Mouse (Mus musculus): ENCODE data around the gene Jsrp1. TPM values are rescaled to one million over a fixed set of nuclear protein-coding genes. Genes with fewer than 3 reads are reported as not detected.
"Not testable (repeated sequence)": the region's sequence is repeated elsewhere in the genome, so short reads cannot be mapped to it uniquely, and the experiment has no call there.

The Jsrp1 gene
- polyA plus RNA-seq, 1 experiment, result 5.0 TPM

GRCm38 (mm10) chr10:80837827-80838226 lies 24.5 kb upstream of the Jsrp1 start:
- no peak overlapping the region for H3K4me3 ChIP-seq (ENCODE audit: insufficient read depth, low read length)
- no peaks in the 10 kb centered on the region for H3K4me1 ChIP-seq (ENCODE audit: control insufficient read depth, insufficient read depth, low read length)
- TF ChIP-seq POLR2A (IDR thresholded peaks at IDR 0.05; ENCODE audit: extremely low read depth, insufficient read depth, low read length) (no peak), CTCF (IDR thresholded peaks at IDR 0.05; ENCODE audit: extremely low read depth, insufficient read depth, low read length) (no peak)
- H3K27ac ChIP-seq (ENCODE audit: insufficient read depth, low read length), result no peak overlapping the region

- Histone ChIP-seq H3K4me1 (ENCODE audit: control insufficient read depth, insufficient read depth, low read length) (no peaks in the 10 kb centered on the region), H3K4me3 (ENCODE audit: insufficient read depth, low read length) (no peak overlapping the region), H3K27ac (ENCODE audit: insufficient read depth, low read length) (no peak overlapping the region)
- TF ChIP-seq POLR2A (IDR thresholded peaks at IDR 0.05; ENCODE audit: extremely low read depth, insufficient read depth, low read length), result no peak
- no peak for TF ChIP-seq CTCF (IDR thresholded peaks at IDR 0.05; ENCODE audit: extremely low read depth, insufficient read depth, low read length)
These were observed 23.7 kb upstream of the Jsrp1 start for GRCm38 (mm10) chr10:80836949-80837379.

GRCm38 (mm10) chr10:80835617-80836016 lies 22.3 kb upstream of the Jsrp1 start:
- no peaks in the 10 kb centered on the region for H3K4me1 ChIP-seq (ENCODE audit: control insufficient read depth, insufficient read depth, low read length)
- no peak overlapping the region for H3K27ac ChIP-seq (ENCODE audit: insufficient read depth, low read length)
- no peak overlapping the region for H3K4me3 ChIP-seq (ENCODE audit: insufficient read depth, low read length)
- TF ChIP-seq CTCF (IDR thresholded peaks at IDR 0.05; ENCODE audit: extremely low read depth, insufficient read depth, low read length), result no peak
- no peak for TF ChIP-seq POLR2A (IDR thresholded peaks at IDR 0.05; ENCODE audit: extremely low read depth, insufficient read depth, low read length)

- H3K27ac ChIP-seq (ENCODE audit: insufficient read depth, low read length), result no peak overlapping the region
- no peak overlapping the region for H3K4me3 ChIP-seq (ENCODE audit: insufficient read depth, low read length)
- 0 out of 2 replicates have a peak, but pooled peaks cover 2% of the 10 kb centered on the region for H3K4me1 ChIP-seq (ENCODE audit: control insufficient read depth, insufficient read depth, low read length)
- TF ChIP-seq POLR2A (IDR thresholded peaks at IDR 0.05; ENCODE audit: extremely low read depth, insufficient read depth, low read length) (no peak), CTCF (IDR thresholded peaks at IDR 0.05; ENCODE audit: extremely low read depth, insufficient read depth, low read length) (no peak)
These were observed 19.5 kb upstream of the Jsrp1 start for GRCm38 (mm10) chr10:80832818-80833217.

GRCm38 (mm10) chr10:80831136-80831535 lies 17.8 kb upstream of the Jsrp1 start:
- H3K4me1 ChIP-seq (ENCODE audit: control insufficient read depth, insufficient read depth, low read length), result 0 out of 2 replicates have a peak, but pooled peaks cover 2% of the 10 kb centered on the region
- H3K4me3 ChIP-seq (ENCODE audit: insufficient read depth, low read length), result no peak overlapping the region
- TF ChIP-seq CTCF (IDR thresholded peaks at IDR 0.05; ENCODE audit: extremely low read depth, insufficient read depth, low read length) (no peak), POLR2A (IDR thresholded peaks at IDR 0.05; ENCODE audit: extremely low read depth, insufficient read depth, low read length) (no peak)
- no peak overlapping the region for H3K27ac ChIP-seq (ENCODE audit: insufficient read depth, low read length)

GRCm38 (mm10) chr10:80829359-80830278 lies 16.3 kb upstream of the Jsrp1 start:
- Histone ChIP-seq H3K27ac (ENCODE audit: insufficient read depth, low read length) (no peak overlapping the region), H3K4me1 (ENCODE audit: control insufficient read depth, insufficient read depth, low read length) (0 out of 2 replicates have a peak, but pooled peaks cover 2% of the 10 kb centered on the region), H3K4me3 (ENCODE audit: insufficient read depth, low read length) (no peak overlapping the region)
- TF ChIP-seq POLR2A (IDR thresholded peaks at IDR 0.05; ENCODE audit: extremely low read depth, insufficient read depth, low read length), result no peak
- no peak for TF ChIP-seq CTCF (IDR thresholded peaks at IDR 0.05; ENCODE audit: extremely low read depth, insufficient read depth, low read length)

- H3K4me1 ChIP-seq (ENCODE audit: control insufficient read depth, insufficient read depth, low read length); H3K27ac ChIP-seq (ENCODE audit: insufficient read depth, low read length): not testable (repeated sequence)
- H3K4me3 ChIP-seq (ENCODE audit: insufficient read depth, low read length), result peak overlapping the region; percentile 74; the same call in 1 of the 2 replicates
These were observed 15.3 kb upstream of the Jsrp1 start for GRCm38 (mm10) chr10:80828587-80828986.

- TF ChIP-seq POLR2A (IDR thresholded peaks at IDR 0.05; ENCODE audit: extremely low read depth, insufficient read depth, low read length), result no peak
- TF ChIP-seq CTCF (IDR thresholded peaks at IDR 0.05; ENCODE audit: extremely low read depth, insufficient read depth, low read length), result no peak
- H3K4me3 ChIP-seq (ENCODE audit: insufficient read depth, low read length), result peak overlapping the region; percentile 74
- H3K27ac ChIP-seq (ENCODE audit: insufficient read depth, low read length), result no peak overlapping the region
- H3K4me1 ChIP-seq (ENCODE audit: control insufficient read depth, insufficient read depth, low read length), result 0 out of 2 replicates have a peak, but pooled peaks cover 2% of the 10 kb centered on the region
These were observed 14.6 kb upstream of the Jsrp1 start for GRCm38 (mm10) chr10:80827870-80828420.

GRCm38 (mm10) chr10:80827063-80827869 lies 14.0 kb upstream of the Jsrp1 start:
- TF ChIP-seq CTCF (IDR thresholded peaks at IDR 0.05; ENCODE audit: extremely low read depth, insufficient read depth, low read length) (no peak), POLR2A (IDR thresholded peaks at IDR 0.05; ENCODE audit: extremely low read depth, insufficient read depth, low read length) (no peak)
- Histone ChIP-seq H3K4me1 (ENCODE audit: control insufficient read depth, insufficient read depth, low read length) (0 out of 2 replicates have a peak, but pooled peaks cover 2% of the 10 kb centered on the region), H3K4me3 (ENCODE audit: insufficient read depth, low read length) (peak overlapping the region; percentile 74), H3K27ac (ENCODE audit: insufficient read depth, low read length) (no peak overlapping the region)
